Mouse (Mus musculus): Measurements from ENCODE around the gene Wwox.

Wwox gene

GRCm38 (mm10) chr8:115157977-115158720 lies 718.7 kb downstream of the Wwox start:
- peak; percentile 35 for DNase-seq (ENCODE audit: inconsistent ontology term)

GRCm38 (mm10) chr8:115158721-115159111 lies 719.3 kb downstream of the Wwox start:
- peak; percentile 62 for DNase-seq (ENCODE audit: inconsistent ontology term)

- DNase-seq (ENCODE audit: inconsistent ontology term): peak; percentile 46
Observed at GRCm38 (mm10) chr8:115159208-115159607, 719.8 kb downstream of the Wwox start.

DNA sequence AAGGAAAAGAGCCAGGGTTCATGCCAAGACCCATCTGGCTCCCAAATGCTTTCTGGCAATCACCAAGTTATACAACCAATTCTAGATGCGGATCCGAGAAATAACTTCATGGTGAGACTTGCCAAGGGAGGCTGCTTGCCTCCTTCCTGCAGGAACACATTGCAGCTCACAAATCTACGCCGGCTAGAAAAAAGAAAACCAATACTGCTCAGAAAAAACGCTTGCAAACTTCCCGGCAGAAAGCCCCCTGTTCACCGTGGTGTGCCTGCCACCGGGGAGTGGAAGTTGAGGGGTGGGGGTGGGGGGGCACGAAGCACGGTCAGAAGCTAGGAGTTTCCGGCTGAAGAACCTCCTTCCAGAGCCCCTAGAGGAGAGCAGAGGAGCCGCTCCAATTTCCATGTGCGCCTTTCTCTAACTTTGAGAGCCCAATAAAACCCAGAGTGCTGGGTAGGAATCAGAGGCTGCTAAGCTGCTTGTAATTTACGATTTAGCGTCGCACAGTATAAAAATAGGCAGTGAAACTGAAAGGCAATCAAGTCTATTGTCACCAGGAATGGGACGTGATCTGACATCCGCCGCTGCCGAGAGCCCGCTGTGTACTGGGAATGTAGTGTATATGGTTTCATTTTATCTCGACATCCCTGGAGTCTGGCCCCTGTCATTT lies 720.4 kb downstream of the Wwox start:
- peak; percentile 63 for DNase-seq (ENCODE audit: inconsistent ontology term)

DNA sequence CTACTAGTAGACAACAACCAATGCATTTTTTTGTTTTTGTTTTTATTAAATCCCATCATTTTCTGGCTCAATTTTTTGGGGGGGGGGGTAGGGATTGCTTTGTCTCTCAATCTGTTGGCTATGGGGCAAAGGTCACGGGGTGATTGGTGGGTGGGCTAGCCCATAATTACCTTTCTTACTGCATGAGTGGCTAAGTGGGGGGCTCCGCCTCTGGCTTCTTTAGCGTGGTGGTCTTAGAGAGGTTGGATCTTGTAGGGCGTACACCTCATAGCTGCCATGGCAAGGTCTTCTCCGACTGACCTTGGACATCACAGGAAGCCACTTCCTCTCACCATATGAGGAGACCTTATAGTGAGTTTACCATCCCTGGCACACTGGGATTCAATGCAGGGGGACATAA lies 721.0 kb downstream of the Wwox start:
- DNase-seq (ENCODE audit: inconsistent ontology term): no peak

DNA sequence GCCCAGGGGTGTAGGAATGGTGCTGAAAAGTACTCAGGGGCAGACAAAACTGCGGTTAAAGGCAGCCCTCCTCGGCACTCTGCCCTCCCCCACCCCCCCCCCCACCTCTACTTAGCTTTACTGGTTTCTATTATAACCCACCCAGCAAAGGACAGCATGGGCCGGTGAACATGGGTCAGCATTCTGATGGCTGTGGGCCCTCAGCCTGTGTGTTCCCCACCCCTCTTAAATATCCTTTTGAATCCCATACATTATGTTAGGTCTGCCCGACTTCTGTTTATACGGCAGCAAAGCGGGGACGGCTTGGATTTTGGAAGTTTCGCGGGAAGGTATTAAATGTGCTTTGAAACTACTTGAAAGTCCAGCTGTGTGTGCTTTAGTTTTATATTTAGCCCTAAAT lies 722.1 kb downstream of the Wwox start:
- no peak for DNase-seq (ENCODE audit: inconsistent ontology term)

DNA sequence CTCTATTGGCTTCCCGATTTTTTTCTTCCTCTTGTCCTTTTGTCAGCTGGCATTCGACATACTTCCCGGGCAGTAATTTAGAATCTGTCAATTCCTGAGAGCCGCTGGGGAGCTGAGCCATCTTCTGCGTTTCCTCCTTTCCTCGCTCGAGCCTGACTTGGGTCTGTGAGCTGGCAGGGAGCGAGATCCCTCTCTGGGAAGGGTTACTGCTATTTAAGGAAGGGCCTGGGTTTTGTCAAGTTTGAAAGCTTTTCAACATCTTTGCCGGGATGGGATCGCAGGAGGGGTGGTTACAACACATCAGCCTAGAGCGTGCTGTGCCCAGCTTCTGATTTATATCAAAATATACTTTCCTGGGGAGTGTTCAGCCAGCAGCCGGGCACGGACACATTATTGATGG lies 725.4 kb downstream of the Wwox start:
- no peak for DNase-seq (ENCODE audit: inconsistent ontology term)

- DNase-seq (ENCODE audit: inconsistent ontology term): peak; percentile 33
Observed at GRCm38 (mm10) chr8:115173634-115174081, 734.2 kb downstream of the Wwox start.

- DNase-seq (ENCODE audit: inconsistent ontology term): no peak
Observed at GRCm38 (mm10) chr8:115185431-115185964, 746.0 kb downstream of the Wwox start.

DNA sequence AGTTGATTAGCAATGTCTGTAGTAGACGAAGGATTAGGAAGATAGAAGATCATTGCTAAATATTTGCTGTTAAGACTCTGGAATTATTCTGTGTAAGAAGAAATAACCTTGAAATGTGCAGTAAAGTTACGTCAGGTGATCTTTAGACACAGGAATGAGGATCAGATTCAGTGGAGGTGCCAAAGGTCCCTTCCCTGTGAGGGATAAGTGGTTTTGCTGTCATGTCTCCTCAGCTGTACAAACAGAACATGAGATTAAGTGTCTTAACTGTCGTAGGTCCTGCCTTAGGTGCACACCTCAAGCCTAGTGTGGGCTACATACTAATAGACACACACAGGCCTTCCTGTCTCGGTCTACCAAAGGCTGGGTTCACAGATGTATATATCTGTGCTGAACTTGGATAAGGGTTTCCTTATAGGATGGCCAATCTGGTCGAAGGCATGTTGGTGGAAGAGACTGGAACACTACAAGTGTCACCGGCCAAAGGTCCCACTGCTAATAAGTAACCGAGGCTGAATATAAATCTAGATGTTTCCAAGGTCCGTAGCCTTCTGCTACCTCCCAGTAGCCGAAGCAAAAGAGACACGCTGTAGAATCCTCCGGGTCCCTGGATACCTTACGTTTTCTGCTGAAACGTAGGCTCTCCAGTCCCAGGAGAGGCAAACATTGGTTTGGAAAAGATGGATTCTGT lies 746.8 kb downstream of the Wwox start:
- DNase-seq (ENCODE audit: inconsistent ontology term): no peak

DNA sequence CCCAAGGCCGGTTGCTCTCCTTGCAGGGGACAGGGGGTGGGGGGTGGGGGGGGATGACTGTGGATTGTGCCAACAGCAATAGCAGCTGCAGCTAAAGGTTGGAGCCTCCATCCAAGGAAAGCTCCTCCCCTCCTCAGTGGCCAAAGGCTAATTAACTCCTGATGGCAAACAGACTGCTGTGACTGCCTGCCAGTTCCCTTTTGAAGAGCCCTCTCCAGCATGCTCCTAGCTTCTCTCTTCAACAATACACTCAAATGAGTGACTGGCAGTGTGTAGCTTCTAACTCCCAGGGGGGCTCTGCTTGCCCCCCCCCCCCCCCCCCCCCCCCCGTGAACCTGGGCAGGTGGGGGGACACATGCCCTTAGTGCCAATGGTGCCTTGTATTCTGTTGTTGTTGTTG lies 747.4 kb downstream of the Wwox start:
- DNase-seq (ENCODE audit: inconsistent ontology term): no peak

- no peak for DNase-seq (ENCODE audit: inconsistent ontology term)
Observed at GRCm38 (mm10) chr8:115188446-115188845, 749.0 kb downstream of the Wwox start.

DNA sequence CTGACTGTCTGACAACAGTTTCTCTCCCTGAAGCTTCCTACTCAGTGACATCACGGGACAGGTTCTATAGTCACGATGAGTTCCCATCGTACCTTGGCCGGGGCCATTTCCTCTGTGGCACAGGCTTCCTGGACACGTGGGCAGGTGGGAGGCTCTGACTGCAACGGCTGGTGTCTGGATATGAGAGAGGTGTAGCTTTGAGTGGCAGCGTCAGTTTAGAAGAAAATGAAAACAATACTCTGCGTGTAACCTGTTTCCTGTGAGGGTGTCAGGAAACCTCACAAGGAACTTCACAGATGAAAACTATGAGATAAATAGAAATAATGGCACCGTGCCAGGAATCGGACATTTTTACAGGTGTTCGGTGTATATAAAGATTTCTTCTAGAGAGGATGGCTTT lies 750.4 kb downstream of the Wwox start:
- DNase-seq (ENCODE audit: inconsistent ontology term): no peak

DNA sequence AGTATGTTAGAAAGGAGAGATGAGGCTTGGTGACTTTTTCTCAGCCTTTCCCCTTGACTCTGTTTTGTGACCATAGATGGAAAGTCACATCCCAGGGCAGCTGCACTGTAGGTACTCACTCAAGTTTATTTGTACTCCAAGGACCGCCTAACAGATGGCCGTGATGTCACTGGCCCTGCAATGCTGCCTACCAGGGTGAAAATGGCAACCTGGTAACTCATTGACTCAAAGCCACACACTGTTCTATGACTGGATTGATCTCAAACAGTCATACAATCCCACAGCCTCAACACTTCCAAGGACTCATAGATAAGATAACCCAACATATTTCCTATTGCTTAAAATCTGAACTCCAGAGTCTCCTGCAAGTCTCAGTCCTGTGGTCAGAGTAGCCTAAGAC lies 754.3 kb downstream of the Wwox start:
- no peak for DNase-seq (ENCODE audit: inconsistent ontology term)

DNA sequence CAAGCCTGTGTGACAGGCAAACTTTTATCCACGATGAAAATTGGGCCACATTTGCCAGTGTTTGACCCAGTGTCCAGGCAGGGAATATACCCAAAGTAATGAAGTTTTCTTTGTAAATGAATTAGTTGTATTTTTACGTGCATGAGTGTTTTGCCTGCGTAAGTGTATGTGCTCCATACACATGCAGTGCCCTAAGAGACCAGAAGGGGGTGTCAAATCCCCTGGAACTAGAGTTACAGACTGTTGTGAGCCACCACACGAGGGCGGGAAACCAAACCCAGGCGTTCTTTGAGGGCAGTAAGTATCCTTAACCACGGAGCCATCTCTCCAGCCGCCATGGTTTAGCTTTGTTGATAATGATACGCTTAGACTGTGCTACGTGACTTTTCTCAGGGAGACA lies 755.9 kb downstream of the Wwox start:
- no peak for DNase-seq (ENCODE audit: inconsistent ontology term)

DNA sequence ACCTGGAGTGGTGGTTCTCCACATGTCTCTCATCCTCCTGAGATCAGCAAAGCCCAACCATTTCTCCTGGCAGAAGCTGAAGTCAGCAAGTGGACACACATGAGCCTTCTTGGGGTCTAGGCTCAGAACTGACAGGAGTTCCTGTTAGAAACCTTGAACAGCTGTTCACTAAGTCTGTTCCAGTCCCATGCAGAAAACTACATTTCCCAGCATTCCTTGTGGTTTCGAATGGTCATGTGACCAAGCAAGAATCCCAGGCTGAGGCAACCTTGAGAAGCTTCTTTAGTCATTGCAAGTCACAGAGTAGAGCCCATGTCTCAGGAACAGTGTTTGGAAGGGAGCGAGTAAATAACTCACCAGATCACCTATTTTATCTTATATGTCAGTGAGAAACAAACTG lies 757.4 kb downstream of the Wwox start:
- DNase-seq (ENCODE audit: inconsistent ontology term): no peak

GRCm38 (mm10) chr8:115199204-115199603 lies 759.7 kb downstream of the Wwox start:
- DNase-seq (ENCODE audit: inconsistent ontology term): no peak

DNA sequence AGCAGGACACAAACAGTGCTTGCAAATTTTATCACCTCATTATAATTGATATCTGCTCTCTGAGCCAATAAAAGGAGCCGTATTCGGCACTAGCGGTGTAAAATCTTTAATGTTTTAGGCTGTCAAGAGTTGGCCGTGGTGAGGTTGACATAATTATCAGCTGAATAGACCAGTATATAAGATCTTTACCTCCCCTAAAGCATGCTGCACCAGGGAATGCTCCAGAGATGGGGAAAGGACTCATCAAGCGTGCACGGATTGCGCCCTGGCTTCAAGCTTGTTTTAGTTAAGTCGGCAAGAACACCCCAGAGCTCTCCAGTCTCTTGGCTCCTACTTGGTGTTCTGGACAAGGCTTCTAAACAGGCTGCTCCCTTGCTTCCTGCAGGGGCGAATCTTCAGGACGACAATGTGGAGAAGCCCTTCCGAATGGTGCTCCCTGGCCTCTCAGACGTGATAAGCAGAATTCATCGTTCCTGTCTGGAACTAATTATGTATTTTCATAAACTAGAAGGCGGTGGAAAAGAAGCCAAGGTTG lies 760.2 kb downstream of the Wwox start:
- no peak for DNase-seq (ENCODE audit: inconsistent ontology term)

GRCm38 (mm10) chr8:115201726-115202125 lies 762.3 kb downstream of the Wwox start:
- no peak for DNase-seq (ENCODE audit: inconsistent ontology term)

GRCm38 (mm10) chr8:115207480-115207879 lies 768.0 kb downstream of the Wwox start:
- DNase-seq (ENCODE audit: inconsistent ontology term): no peak

DNA sequence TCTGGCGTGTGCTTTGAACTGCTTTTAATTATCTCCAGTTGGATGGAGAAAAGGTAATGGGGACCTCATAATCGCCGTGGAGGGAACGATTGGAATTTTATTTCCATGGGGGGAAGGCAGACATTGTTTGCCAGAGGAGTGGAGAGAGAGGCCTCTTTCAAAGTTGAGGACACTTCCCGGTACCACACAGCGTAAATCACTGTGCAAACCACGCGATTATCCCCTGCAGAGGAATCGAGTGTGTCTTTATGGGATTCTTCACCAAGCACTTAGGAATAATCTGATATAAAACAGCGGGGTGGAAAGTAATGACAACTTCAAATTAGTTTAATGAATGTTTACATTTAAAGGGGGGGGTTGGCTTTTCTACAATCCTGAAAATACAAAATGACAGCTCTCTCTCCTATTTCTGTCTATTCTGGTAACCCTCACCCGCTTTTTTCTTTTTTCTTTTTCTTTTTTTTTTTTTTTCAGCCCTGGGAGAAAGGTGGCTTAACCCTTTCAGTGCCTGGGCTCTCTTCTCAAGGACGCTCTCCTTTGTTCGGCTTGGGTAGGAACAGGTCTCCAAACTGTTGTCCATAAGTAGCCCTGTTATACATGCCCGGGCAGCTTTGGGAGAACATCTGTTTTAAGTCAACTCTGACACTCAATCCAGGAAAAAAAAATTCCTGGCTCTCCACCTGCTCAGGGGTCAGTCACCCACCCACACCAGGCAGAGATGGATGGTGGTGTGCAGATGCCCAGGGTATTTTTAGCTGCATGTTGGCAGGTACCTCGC lies 769.1 kb downstream of the Wwox start:
- no peak for DNase-seq (ENCODE audit: inconsistent ontology term)

- DNase-seq (ENCODE audit: inconsistent ontology term): no peak
Observed at GRCm38 (mm10) chr8:115210014-115210413, 770.6 kb downstream of the Wwox start.
